Mouse (Mus musculus) E14TG2a.4 (cell line): ENCODE measurements at regions not wholly inside any gene's neighbourhood (a gene's known extent, or its start where the extent isn't known, plus 50 kb on each side); places are given as distances from the start of the nearest gene placed in this dataset.

Experiments
- CTCF ChIP-seq: conservative IDR thresholded peaks from 2 replicates; pipeline ENCODE4 v1.5.1; 2014; ENCODE audit warnings: low read length
- NANOG ChIP-seq: IDR thresholded peaks from 2 replicates; pipeline ENCODE4 v1.6.1; 2014; ENCODE audit warnings: borderline replicate concordance, low read length, mixed read lengths

- TF ChIP-seq CTCF: no peak
- no peak for TF ChIP-seq NANOG
Observed at GRCm38 (mm10) chr6:104038853-104039252, 453.7 kb upstream of the Cntn6 start.
